Mouse (Mus musculus) liver, embryonic 12.5 days (tissue): ENCODE data around the gene Acsm3. TPM values are rescaled to one million over a fixed set of nuclear protein-coding genes. Genes with fewer than 3 reads are reported as not detected.

Source experiments
- ATAC-seq: fragments of 200-750 bp; cut with Nextera tagmentation; 2 replicates; pipeline ENCODE4 v1.8.0; 2017; ENCODE audit warnings: moderate number of reproducible peaks, mild to moderate bottlenecking, moderate library complexity
- H3K27ac ChIP-seq: fragments of 300-500 bp; sonication (generic); 2 replicates; pipeline ENCODE4 v1.5.1; 2016; ENCODE audit warnings: mild to moderate bottlenecking
- H3K27me3 ChIP-seq: fragments of 300-500 bp; sonication (generic); replicated peaks from 2 replicates; pipeline ENCODE4 v1.6.1; 2016; ENCODE audit warnings: mild to moderate bottlenecking, moderate library complexity
- H3K36me3 ChIP-seq: fragments of 300-500 bp; sonication (generic); 2 replicates; pipeline ENCODE4 v1.6.1; 2016; ENCODE audit warnings: mild to moderate bottlenecking, moderate library complexity
- H3K4me1 ChIP-seq: fragments of 300-500 bp; sonication (generic); 2 replicates; pipeline ENCODE4 v1.6.1; 2016
- H3K4me2 ChIP-seq: fragments of 300-500 bp; sonication (generic); 2 replicates; pipeline ENCODE4 v1.6.1; 2016; ENCODE audit warnings: mild to moderate bottlenecking, moderate library complexity
- H3K4me3 ChIP-seq: fragments of 300-500 bp; sonication (generic); 2 replicates; pipeline ENCODE4 v1.5.1; 2016; ENCODE audit warnings: mild to moderate bottlenecking, moderate library complexity
- H3K9ac ChIP-seq: fragments of 300-500 bp; sonication (generic); 2 replicates; pipeline ENCODE4 v1.6.1; 2016; ENCODE audit warnings: mild to moderate bottlenecking, moderate library complexity
- H3K9me3 ChIP-seq: fragments of 300-500 bp; sonication (generic); replicated peaks from 2 replicates; pipeline ENCODE4 v1.6.1; 2016; ENCODE audit warnings: mild to moderate bottlenecking, moderate library complexity
- WGBS: fragments of 180-500 bp; shearing (Covaris S2); methylation state at CpG from one replicate; pipeline ENCODE4 v1.1.7; 2016; ENCODE audit not compliant: insufficient replicate concordance; 5-methylcytosine and 5-hydroxymethylcytosine counted together
- polyA plus RNA-seq: library from polyadenylated mRNA; unstranded; fragments of >200 nt; fragmentation: Nextera tagmentation; extraction: Ambion mirVana; gene quantifications from 2 replicates; pipeline ENCODE4 v1.2.1, GENCODE M21; 2016

Acsm3 gene
- polyA plus RNA-seq, 1 experiment from 2014 or later = 0.26 TPM

DNA sequence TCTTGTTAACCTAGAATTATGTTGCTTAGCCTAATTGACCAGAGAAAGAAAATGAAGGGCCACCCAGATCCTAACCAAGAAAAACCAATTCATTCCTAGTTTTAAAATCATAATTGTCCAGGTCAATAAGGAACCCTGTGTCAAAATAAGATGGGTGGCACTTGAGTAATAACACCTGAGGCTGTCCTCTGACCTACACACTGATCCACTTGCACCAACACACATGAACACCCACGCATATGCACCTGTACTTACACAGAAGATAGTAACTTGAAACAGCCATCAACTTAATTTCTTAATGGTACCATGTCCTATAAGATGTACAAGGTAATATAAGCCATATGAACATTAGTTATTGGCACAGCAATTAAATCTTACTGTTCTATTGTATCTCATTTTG, 7.0 kb upstream of the Acsm3 start:
- H3K4me3 ChIP-seq = no peak overlapping the region
- WGBS = 67% methylated on average over 1 of the region's 1 CpGs
- no peak overlapping the region for H3K27ac ChIP-seq
- no peak for ATAC-seq
- no peak overlapping the region for H3K4me2 ChIP-seq
- H3K9me3 ChIP-seq = no peaks in the 10 kb centered on the region
- no peaks in the 10 kb centered on the region for H3K4me1 ChIP-seq
- no peak overlapping the region for H3K9ac ChIP-seq
- no peaks in the 10 kb centered on the region for H3K36me3 ChIP-seq
- H3K27me3 ChIP-seq = no peaks in the 10 kb centered on the region

- no peaks in the 10 kb centered on the region for H3K27me3 ChIP-seq
- H3K4me2 ChIP-seq = no peak overlapping the region
- no peaks in the 10 kb centered on the region for H3K4me1 ChIP-seq
- H3K27ac ChIP-seq = no peak overlapping the region
- 43% methylated on average over 4 of the region's 4 CpGs for WGBS
- H3K4me3 ChIP-seq = no peak overlapping the region
- H3K36me3 ChIP-seq = no peaks in the 10 kb centered on the region
- no peak overlapping the region for H3K9ac ChIP-seq
- H3K9me3 ChIP-seq = no peaks in the 10 kb centered on the region
- no peak for ATAC-seq
These were observed 1.5 kb downstream of the Acsm3 start for GRCm38 (mm10) chr7:119762166-119762697.

DNA sequence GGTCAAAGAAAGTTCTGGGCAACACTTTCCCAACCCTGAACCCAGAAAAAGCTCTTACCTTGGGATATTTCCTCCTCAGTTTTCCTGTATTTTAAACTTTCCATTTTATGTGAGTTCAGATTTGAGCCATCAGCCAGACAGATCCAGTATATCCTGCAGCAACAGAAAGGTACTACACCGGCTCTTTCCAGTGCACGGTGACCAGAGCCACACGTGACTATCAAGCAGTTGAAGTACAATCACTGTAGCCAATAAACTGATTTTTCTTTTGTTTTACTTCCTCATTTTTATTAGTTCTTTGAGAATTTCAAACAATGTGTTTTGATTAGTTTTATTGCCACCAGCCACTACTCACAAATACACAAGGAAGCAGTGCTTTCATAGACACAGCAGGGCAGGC, 3.7 kb downstream of the Acsm3 start:
- Histone ChIP-seq H3K4me2 (no peak overlapping the region), H3K9ac (no peak overlapping the region), H3K27me3 (no peaks in the 10 kb centered on the region), H3K36me3 (no peaks in the 10 kb centered on the region), H3K4me3 (no peak overlapping the region), H3K9me3 (no peaks in the 10 kb centered on the region), H3K27ac (no peak overlapping the region), H3K4me1 (no peaks in the 10 kb centered on the region)
- ATAC-seq = no peak
- WGBS = 78% methylated on average over 3 of the region's 3 CpGs

DNA sequence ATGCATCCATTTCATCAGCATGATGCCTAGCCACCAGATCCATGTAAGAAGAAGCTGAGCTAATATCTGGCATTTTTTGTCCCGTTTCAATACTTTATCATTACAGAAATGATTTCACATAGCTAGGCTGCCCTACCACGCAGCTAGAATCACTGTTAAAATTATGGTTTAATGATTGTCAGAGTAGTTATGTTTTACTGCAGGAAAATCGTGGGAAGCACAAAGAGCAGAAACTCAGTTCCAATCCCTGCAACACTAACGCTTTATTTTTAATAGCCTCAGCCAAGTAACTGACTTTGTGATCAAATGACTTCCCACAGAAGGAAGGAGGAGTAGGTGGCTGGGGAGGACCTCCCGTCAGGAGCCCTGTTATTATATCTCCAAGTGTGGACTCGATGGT, 6.3 kb downstream of the Acsm3 start:
- no peak for ATAC-seq
- Histone ChIP-seq H3K27me3 (no peaks in the 10 kb centered on the region), H3K27ac (no peak overlapping the region), H3K4me2 (no peak overlapping the region), H3K36me3 (no peaks in the 10 kb centered on the region), H3K9me3 (no peaks in the 10 kb centered on the region), H3K9ac (no peak overlapping the region), H3K4me1 (no peaks in the 10 kb centered on the region), H3K4me3 (no peak overlapping the region)
- WGBS = 61% methylated on average over 6 of the region's 6 CpGs

DNA sequence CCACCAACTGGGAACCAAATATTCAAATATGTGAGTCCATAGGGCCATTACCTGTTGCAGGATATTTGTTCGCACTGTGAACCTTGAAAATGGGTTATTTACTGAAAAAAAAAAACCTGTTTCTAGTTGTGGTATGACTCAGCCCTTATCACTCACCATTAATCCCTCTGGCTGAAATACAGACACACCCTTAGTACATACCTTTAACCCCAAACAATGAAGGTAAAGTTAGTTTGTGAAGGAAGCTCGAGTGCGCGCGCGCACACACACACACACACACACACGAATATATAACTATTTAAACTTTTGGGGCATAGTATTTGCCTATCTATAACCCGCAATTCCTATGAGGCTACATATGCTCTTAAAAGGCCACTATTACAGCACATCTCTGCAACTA, 9.2 kb downstream of the Acsm3 start:
- Histone ChIP-seq H3K4me2 (no peak overlapping the region), H3K27ac (no peak overlapping the region), H3K9ac (no peak overlapping the region), H3K4me1 (no peaks in the 10 kb centered on the region), H3K27me3 (no peaks in the 10 kb centered on the region), H3K4me3 (no peak overlapping the region), H3K36me3 (no peaks in the 10 kb centered on the region), H3K9me3 (no peaks in the 10 kb centered on the region)
- ATAC-seq = no peak
- 81% methylated on average over 8 of the region's 8 CpGs for WGBS

DNA sequence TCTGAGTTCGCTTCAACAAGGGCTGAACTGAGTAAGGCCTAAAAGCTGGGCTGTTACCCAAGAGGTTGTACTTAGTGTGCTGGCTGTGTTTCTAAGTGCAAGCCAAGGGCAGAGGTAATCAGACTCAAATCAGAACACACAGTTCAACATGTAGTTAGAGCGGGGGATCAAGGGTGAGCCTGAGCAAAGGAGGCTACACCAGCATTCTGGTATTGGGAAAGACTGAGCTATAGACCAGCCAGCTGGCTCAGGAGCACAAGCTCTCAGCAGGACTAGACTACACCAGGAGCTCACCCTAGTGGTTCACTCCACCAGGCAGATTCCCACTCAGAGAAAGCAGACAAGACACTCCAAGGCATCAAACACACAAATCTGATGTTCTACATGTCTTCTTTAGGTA, 22.7 kb downstream of the Acsm3 start:
- H3K9ac ChIP-seq = no peak overlapping the region
- H3K27ac ChIP-seq = no peak overlapping the region
- peaks cover 46% of the 10 kb centered on the region for H3K36me3 ChIP-seq
- no peaks in the 10 kb centered on the region for H3K27me3 ChIP-seq
- ATAC-seq = no peak
- H3K4me3 ChIP-seq = no peak overlapping the region
- peaks cover 21% of the 10 kb centered on the region for H3K4me1 ChIP-seq
- no peaks in the 10 kb centered on the region for H3K9me3 ChIP-seq
- no peak overlapping the region for H3K4me2 ChIP-seq
- WGBS = 79% methylated on average over 2 of the region's 2 CpGs

GRCm38 (mm10) chr7:119784908-119785307, 24.2 kb downstream of the Acsm3 start:
- no peak overlapping the region for H3K9ac ChIP-seq
- peak overlapping the region; percentile 49 for H3K4me2 ChIP-seq
- no peak overlapping the region for H3K4me3 ChIP-seq
- peak; percentile 99 for ATAC-seq
- 24% methylated on average over 5 of the region's 5 CpGs for WGBS
- H3K27me3 ChIP-seq = no peaks in the 10 kb centered on the region
- peak overlapping the region; percentile 77 for H3K27ac ChIP-seq
- H3K4me1 ChIP-seq = peaks cover 21% of the 10 kb centered on the region
- H3K9me3 ChIP-seq = no peaks in the 10 kb centered on the region
- H3K36me3 ChIP-seq = peaks cover 60% of the 10 kb centered on the region

DNA sequence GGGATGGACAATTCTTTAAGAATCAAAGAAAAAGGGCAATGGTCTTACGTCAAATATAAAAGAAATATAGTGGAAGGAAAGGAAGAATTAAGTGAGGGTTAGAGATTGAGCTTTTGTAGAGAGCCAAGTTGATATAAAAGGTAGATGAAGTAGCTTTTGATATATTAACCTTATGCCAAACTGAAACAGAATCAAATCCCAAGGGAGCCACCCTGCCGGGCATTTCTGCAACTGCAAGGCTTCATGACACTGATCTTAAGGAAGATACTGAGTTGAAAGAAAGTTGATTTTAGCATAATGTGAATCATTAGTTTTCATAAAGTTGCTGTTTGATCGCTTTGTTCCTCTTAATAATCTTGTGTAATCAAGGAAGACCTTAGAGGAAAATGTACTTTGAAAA, 28.3 kb downstream of the Acsm3 start:
- Histone ChIP-seq H3K9me3 (no peaks in the 10 kb centered on the region), H3K4me1 (peaks cover 28% of the 10 kb centered on the region), H3K36me3 (peaks cover 70% of the 10 kb centered on the region), H3K27ac (no peak overlapping the region), H3K4me2 (no peak overlapping the region), H3K27me3 (no peaks in the 10 kb centered on the region), H3K9ac (no peak overlapping the region), H3K4me3 (no peak overlapping the region)
- WGBS = 86% methylated on average over 3 of the region's 3 CpGs
- no peak for ATAC-seq

DNA sequence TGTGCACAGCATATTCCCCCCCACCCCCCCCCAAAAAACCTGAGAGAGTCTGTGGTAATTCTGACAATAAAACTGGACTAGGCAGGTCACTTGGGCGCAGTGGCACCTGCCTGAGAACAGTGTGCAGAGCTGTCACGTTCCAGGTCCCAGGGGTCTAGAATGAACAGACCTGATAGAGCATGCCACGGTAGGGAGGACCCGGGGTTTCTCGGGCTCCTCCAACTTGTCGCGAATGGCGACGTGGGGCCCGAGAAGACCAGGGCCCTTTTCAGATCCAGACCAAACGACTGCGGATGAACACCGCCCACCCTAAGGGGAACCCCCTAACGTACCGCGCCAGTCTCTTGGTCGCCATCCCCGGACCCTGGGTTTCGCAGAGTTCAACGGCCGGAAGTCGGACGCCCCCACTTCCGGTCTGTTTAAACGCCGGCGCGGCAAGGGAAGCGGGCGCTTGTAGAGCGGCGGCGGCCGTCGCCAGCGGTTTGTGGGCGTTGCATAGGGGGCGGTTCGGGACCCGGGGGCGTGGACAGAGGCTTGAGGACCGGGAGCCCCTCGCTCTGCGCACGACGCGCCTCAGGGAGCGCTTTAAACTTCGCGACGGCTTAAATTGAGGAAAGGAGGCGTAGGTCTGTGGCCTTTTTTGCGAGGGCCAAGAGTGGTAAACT, 33.0 kb downstream of the Acsm3 start, which contains the start of the genes Rexo5 and Eri2:
TSS of gene Rexo5 (plus strand) at position 421 of the 665 bp plus-strand sequence.
TSS of gene Eri2 (minus strand) at position 473 of the 665 bp plus-strand sequence.
- Histone ChIP-seq H3K27me3 (no peaks in the 10 kb centered on the region), H3K9ac (peak within 1 kb of the TSS; percentile 90), H3K9me3 (no peaks in the 10 kb centered on the region), H3K4me2 (peak within 1 kb of the TSS; percentile 86), H3K27ac (peak within 1 kb of the TSS; percentile 83), H3K36me3 (peaks cover 34% of the 10 kb centered on the region), H3K4me1 (peaks cover 21% of the 10 kb centered on the region), H3K4me3 (peak within 1 kb of the TSS; percentile 86)
- WGBS = under 1% methylated on average over 53 of the region's 53 CpGs
- ATAC-seq = peak; percentile 98

DNA sequence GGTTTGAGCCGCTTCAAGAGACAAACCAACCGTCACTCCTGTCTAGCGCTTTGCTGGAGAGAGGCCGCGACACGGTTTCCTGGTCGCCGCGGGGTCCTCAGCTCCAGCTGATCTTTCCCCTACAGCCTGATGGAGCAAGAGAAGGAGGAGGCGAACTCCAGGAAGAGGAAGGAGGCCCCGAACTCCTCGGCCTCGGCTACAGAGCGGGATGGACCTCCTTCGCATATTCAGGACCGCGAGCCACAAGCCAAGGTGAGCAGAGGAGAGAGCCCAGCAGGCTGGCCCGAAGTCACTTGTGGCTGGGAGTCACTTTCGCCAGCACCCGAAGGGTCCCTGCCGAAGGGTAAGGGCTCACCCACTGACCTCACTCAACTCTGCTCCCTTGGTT, 33.5 kb downstream of the Acsm3 start:
- H3K4me3 ChIP-seq = peak overlapping the region; percentile 86
- peak; percentile 73 for ATAC-seq
- peaks cover 29% of the 10 kb centered on the region for H3K36me3 ChIP-seq
- H3K27me3 ChIP-seq = no peaks in the 10 kb centered on the region
- H3K4me1 ChIP-seq = peaks cover 21% of the 10 kb centered on the region
- H3K27ac ChIP-seq = peak overlapping the region; percentile 83
- under 1% methylated on average over 21 of the region's 21 CpGs for WGBS
- H3K9ac ChIP-seq = peak overlapping the region; percentile 90
- H3K9me3 ChIP-seq = no peaks in the 10 kb centered on the region
- peak overlapping the region; percentile 86 for H3K4me2 ChIP-seq

DNA sequence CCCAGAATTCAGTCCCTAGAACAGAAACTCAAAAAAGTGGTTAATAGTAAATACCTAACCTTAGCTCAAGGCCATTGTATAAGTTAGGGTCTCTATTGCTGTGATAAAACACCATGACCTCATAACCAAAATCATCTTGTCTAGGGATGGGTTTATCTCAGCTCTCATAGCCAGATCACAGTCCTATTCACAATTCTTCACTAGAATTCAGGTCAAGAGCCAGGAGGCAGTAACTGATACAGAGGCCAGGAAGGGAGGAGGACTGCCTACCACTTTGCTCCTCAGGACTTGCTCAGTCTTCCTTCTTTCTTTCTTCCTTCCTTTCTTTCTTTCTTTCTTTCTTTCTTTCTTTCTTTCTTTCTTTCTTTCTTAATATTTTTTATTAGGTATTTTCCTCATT, 34.6 kb downstream of the Acsm3 start:
- Histone ChIP-seq H3K4me3 (peak overlapping the region; percentile 86), H3K27me3 (no peaks in the 10 kb centered on the region), H3K9me3 (no peaks in the 10 kb centered on the region), H3K9ac (peak overlapping the region; percentile 51), H3K36me3 (peaks cover 23% of the 10 kb centered on the region), H3K4me2 (peak overlapping the region; percentile 86), H3K4me1 (peaks cover 21% of the 10 kb centered on the region), H3K27ac (peak overlapping the region; percentile 67; the same call in 1 of the 2 replicates)
- ATAC-seq = peak; percentile 50; the same call in 1 of the 2 replicates

DNA sequence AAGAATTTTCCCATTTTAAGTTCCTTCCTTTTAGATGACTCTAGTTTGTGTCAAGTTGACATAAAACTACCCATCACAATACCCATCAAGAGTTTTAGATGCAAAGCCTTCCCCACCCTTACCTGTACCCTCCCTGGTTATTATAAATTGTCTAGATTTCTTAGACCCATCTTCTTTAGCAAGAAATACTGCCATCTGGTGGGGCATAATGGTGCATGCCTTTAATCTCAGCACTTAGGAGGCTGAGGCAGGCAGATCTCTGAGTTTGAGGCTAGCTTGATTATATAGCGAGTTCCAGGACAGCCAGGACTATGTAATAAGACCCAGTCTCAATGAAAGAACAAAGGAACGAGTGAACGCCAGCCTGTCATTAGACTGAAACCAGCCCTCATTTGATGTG, 39.8 kb downstream of the Acsm3 start:
- Histone ChIP-seq H3K36me3 (peaks cover 25% of the 10 kb centered on the region), H3K4me1 (no peaks in the 10 kb centered on the region), H3K27ac (no peak overlapping the region), H3K9ac (no peak overlapping the region), H3K4me2 (no peak overlapping the region), H3K9me3 (no peaks in the 10 kb centered on the region), H3K27me3 (no peaks in the 10 kb centered on the region), H3K4me3 (no peak overlapping the region)
- ATAC-seq = no peak
- WGBS = 87% methylated on average over 3 of the region's 3 CpGs

GRCm38 (mm10) chr7:119800991-119801390, 40.3 kb downstream of the Acsm3 start:
- Histone ChIP-seq H3K9ac (no peak overlapping the region), H3K4me2 (no peak overlapping the region), H3K9me3 (no peaks in the 10 kb centered on the region), H3K36me3 (peaks cover 27% of the 10 kb centered on the region), H3K4me3 (no peak overlapping the region), H3K27me3 (no peaks in the 10 kb centered on the region), H3K27ac (no peak overlapping the region), H3K4me1 (no peaks in the 10 kb centered on the region)
- no peak for ATAC-seq
- WGBS = 70% methylated on average over 3 of the region's 3 CpGs
